ENCODE assay signal across 8 mouse cellular contexts in the genomic region with DNA sequence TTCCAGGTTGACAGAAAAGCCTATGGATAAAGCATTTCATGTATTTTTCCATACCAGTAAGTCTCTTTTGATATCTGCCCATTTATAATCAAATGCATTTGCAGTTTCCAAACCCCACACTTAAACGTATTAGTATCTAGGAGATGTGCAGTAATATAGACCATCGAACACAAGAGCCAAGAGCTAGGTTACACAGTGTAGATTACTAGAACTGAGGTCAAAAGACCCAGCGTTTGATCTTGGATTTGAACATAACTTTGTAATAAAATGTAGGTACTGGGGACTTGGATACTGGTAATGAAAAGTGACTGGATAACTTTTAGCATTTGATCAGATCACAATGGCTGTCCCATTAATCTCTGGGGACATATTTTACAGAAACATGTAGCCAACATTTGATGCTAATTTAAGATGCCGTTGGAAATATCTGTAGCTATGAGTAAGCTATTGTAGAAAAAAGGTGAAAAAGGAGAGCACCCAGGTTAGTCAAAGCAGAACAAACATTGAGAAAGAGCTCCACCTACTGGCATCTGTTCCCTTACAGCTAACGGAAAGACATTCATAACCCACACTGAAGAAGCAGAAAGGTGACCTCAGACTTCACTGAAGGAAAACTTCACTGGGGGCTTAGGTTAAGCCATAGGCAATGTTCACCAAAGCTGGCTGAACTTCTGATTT.
DNase-seq lines count a peak whose midpoint lies in the region; ATAC-seq and TF ChIP-seq lines count a peak whose summit lies in the region.

No protein-coding gene starts in this region.

- no peak overlapping the region for H3K4me2 ChIP-seq in forebrain, embryonic 14.5 days (ENCODE audit: low read length)

- H3K4me3 ChIP-seq in forebrain, embryonic 14.5 days (ENCODE audit: low read depth, low read length), result no peak overlapping the region
- no peak overlapping the region for H3K4me3 ChIP-seq in layer of hippocampus, adult 2 months

- no peaks in the 10 kb centered on the region for H3K27me3 ChIP-seq in forebrain, embryonic 14.5 days (replicated peaks; ENCODE audit: control insufficient read depth, insufficient read depth, low read length)

- H3K9me3 ChIP-seq in forebrain, embryonic 14.5 days (replicated peaks; ENCODE audit: control insufficient read depth, low read length), result no peaks in the 10 kb centered on the region

- 51% methylated on average over 5 of the region's 5 CpGs for WGBS in forebrain, embryonic 14.5 days

- no peak overlapping the region for H3K27ac ChIP-seq in forebrain, embryonic 14.5 days (ENCODE audit: low read depth, low read length)
- H3K27ac ChIP-seq in layer of hippocampus, adult 2 months, result no peak overlapping the region

- ATAC-seq in forebrain, embryonic 14.5 days, result peak; percentile 84

- peak; percentile 87 for TF ChIP-seq CTCF in layer of hippocampus, adult 2 months (conservative IDR thresholded peaks at IDR 0.05)

- peak; percentile 37 for DNase-seq in adrenal gland, postnatal 14 days
- DNase-seq in adrenal gland, postnatal 4 days (ENCODE audit: low spot score in 2 of 2), result no peak
- DNase-seq in ovary, postnatal 14 days (ENCODE audit: low spot score), result peak; percentile 21
- DNase-seq in ovary, postnatal 10 days (ENCODE audit: low spot score), result no peak
- peak; percentile 88 for DNase-seq in forebrain, embryonic 14.5 days (ENCODE audit: low spot score)
- DNase-seq in layer of hippocampus, adult 2 months (ENCODE audit: low spot score in 2 of 2), result peak; percentile 42 to 66
- peak; percentile 51 for DNase-seq in retina, postnatal 7 days (ENCODE audit: low read depth, low spot score)
- DNase-seq in urinary bladder, postnatal 4 days (ENCODE audit: low spot score in 2 of 2), result no peak

- no peak overlapping the region for H3K9ac ChIP-seq in forebrain, embryonic 14.5 days (ENCODE audit: low read length)

- no peaks in the 10 kb centered on the region for H3K36me3 ChIP-seq in forebrain, embryonic 14.5 days (ENCODE audit: control insufficient read depth, insufficient read depth, low read length)

- H3K4me1 ChIP-seq in forebrain, embryonic 14.5 days (ENCODE audit: control insufficient read depth, insufficient read depth, low read length), result no peaks in the 10 kb centered on the region

Comparison
In these comparisons a context has a peak if more than half of its experiments do, and no peak if none do; other contexts are left out.
1. DNase-seq: peak in adrenal gland, postnatal 14 days (single experiment), ovary, postnatal 14 days (single experiment), forebrain, embryonic 14.5 days (single experiment), layer of hippocampus, adult 2 months (2 of 2) and retina, postnatal 7 days (single experiment); none in adrenal gland, postnatal 4 days (0 of 2), ovary, postnatal 10 days (single experiment) and urinary bladder, postnatal 4 days (0 of 2).